Mouse (Mus musculus) liver, adult 2 months (tissue): Measurements from ENCODE around the gene Hils1. TPM values are rescaled to one million over a fixed set of nuclear protein-coding genes. Genes with fewer than 3 reads are reported as not detected.
A peak's percentile ranks its signal among the peaks of the same experiment; 100 is the strongest.
"Not testable (repeated sequence)": the region's sequence is repeated elsewhere in the genome, so short reads cannot be mapped to it uniquely, and the experiment has no call there.

ENCODE experiments used
- DNase-seq: peaks from one replicate; pipeline ENCODE4 v3.0.0-alpha.2; 2011; ENCODE audit warnings: low read depth, low spot score; ENCODE audit errors: extremely low read depth
- H3K27ac ChIP-seq: fragments of 200-500 bp; replicated peaks from 2 replicates; pipeline ENCODE4 v1.5.1; 2012; ENCODE audit warnings: low read depth, mild to moderate bottlenecking, control low read depth, inconsistent platforms, low read length; ENCODE audit not compliant: insufficient read depth
- H3K27me3 ChIP-seq: fragments of 200-500 bp; 2 replicates; pipeline ENCODE4 v1.6.1; 2012; ENCODE audit warnings: mild to moderate bottlenecking, moderate library complexity, low read length, inconsistent platforms; ENCODE audit not compliant: control insufficient read depth, insufficient read depth
- H3K36me3 ChIP-seq: fragments of 200-500 bp; 2 replicates; pipeline ENCODE4 v1.6.1; 2012; ENCODE audit warnings: low read length, inconsistent platforms; ENCODE audit not compliant: control insufficient read depth, insufficient read depth
- H3K4me1 ChIP-seq: fragments of 200-500 bp; 2 replicates; pipeline ENCODE4 v1.6.1; 2011; ENCODE audit warnings: low read length; ENCODE audit not compliant: control insufficient read depth, insufficient read depth
- H3K4me3 ChIP-seq: fragments of 200-500 bp; 2 replicates; pipeline ENCODE4 v1.5.1; 2011; ENCODE audit warnings: low read depth, mild to moderate bottlenecking, control low read depth, low read length, moderate library complexity; ENCODE audit not compliant: insufficient read depth
- H3K79me2 ChIP-seq: fragments of 200-500 bp; 2 replicates; pipeline ENCODE4 v1.6.1; 2012; ENCODE audit warnings: inconsistent platforms, mild to moderate bottlenecking, low read length, moderate library complexity; ENCODE audit not compliant: control insufficient read depth, insufficient read depth
- H3K9ac ChIP-seq: fragments of 200-500 bp; 2 replicates; pipeline ENCODE4 v1.6.1; 2012; ENCODE audit warnings: low read depth, mild to moderate bottlenecking, control low read depth, inconsistent platforms, low read length
- CTCF ChIP-seq: fragments of 200-500 bp; IDR thresholded peaks from 2 replicates; pipeline ENCODE4 v1.5.1; 2011; ENCODE audit warnings: low read depth, low read length, control low read depth
- POLR2A ChIP-seq: fragments of 200-500 bp; IDR thresholded peaks from 2 replicates; pipeline ENCODE4 v1.6.1; 2011; ENCODE audit warnings: low read length, control low read depth; ENCODE audit not compliant: insufficient read depth; ENCODE audit errors: extremely low read depth
- WGBS: fragments of 180-500 bp; shearing (Covaris S2); methylation state at CpG from one replicate; pipeline ENCODE4 v1.1.7; 2018; 5-methylcytosine and 5-hydroxymethylcytosine counted together
- polyA plus RNA-seq: library from polyadenylated mRNA; depleted of rRNA; stranded (reverse); fragments of >200 nt; gene quantifications from 2 replicates; pipeline ENCODE4 v1.2.3, GENCODE M21; 2012
- total RNA-seq: library from RNA; depleted of rRNA; stranded (reverse); fragments of >200 nt; gene quantifications from 2 replicates; pipeline ENCODE4 v1.2.3, GENCODE M21; 2014

Gene Hils1
- total and polyA plus RNA-seq, 2 experiments: not detected

DNA sequence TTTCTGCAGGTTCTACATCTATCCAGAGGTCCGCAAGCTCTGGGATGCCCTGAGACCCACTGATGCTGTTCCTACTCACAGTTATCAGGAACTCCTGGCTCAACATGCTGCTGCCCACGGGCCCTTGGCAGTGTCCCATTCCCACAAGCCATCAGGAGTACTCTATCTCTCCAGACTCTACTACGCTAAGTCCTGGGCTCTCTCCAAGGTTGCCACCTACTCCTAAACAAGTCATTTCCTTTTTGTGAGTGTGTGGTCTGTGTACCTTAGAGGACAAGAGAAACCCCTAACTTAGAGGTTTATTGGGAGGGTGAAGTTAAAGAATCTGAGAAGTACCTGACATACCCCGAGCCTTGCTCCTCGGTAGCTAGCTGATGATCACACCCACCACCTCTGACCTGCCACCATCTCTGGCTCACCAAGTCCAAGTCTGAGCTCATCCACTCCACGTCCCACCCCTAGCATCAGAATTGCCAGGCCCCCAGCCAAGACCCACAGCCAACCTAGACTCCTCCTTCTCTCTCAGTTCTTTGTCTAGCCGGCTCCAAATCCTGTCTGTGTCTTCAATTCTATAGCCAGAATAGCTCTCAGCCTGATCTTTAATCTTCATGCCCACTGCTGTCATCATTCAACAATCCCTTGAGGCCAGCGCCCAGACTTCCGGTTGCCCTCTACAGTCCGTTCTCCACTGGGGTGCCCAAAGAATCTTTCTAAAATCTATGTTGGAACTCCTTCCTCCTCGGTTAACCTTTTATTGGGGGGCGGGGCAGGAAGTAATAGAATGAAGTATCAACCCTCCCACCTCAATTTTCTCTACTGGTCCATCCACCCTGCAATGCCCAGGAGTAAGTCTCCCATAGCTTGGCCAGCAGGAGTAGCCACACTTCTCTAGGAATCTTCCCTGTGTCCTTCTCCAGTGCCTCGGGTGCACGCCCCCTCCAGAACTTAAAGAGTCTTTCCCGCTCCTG, 41.6 kb downstream of the Hils1 start:
- H3K4me3 ChIP-seq: peak overlapping the region; percentile 43
- no peak overlapping the region for H3K27ac ChIP-seq
- 0 out of 2 replicates have a peak, but pooled peaks cover 3% of the 10 kb centered on the region for H3K4me1 ChIP-seq
- WGBS: 49% methylated on average over 15 of the region's 15 CpGs
- no peaks in the 10 kb centered on the region for H3K79me2 ChIP-seq
- no peaks in the 10 kb centered on the region for H3K36me3 ChIP-seq
- no peak overlapping the region; the same call in 1 of the 2 replicates for H3K9ac ChIP-seq
- TF ChIP-seq POLR2A (no peak), CTCF (no peak)
- peaks cover 6% of the 10 kb centered on the region; the same call in 1 of the 2 replicates for H3K27me3 ChIP-seq
- DNase-seq: no peak

GRCm38 (mm10) chr11:95009629-95010014, 42.2 kb downstream of the Hils1 start, which contains the start of gene Samd14:
Gene Samd14, plus strand, starts transcription at chr11:95009879.
- no peak for DNase-seq
- no peaks in the 10 kb centered on the region for H3K36me3 ChIP-seq
- H3K27me3 ChIP-seq: peaks cover 6% of the 10 kb centered on the region; the same call in 1 of the 2 replicates
- H3K4me1 ChIP-seq: 0 out of 2 replicates have a peak, but pooled peaks cover 3% of the 10 kb centered on the region
- TF ChIP-seq POLR2A: no peak
- TF ChIP-seq CTCF: no peak
- H3K79me2 ChIP-seq: no peaks in the 10 kb centered on the region
- under 1% methylated on average over 27 of the region's 32 CpGs for WGBS
- peak within 1 kb of the TSS; percentile 43 for H3K4me3 ChIP-seq
- no peak within 1 kb of the TSS for H3K27ac ChIP-seq
- peak within 1 kb of the TSS; percentile 12; the same call in 1 of the 2 replicates for H3K9ac ChIP-seq

DNA sequence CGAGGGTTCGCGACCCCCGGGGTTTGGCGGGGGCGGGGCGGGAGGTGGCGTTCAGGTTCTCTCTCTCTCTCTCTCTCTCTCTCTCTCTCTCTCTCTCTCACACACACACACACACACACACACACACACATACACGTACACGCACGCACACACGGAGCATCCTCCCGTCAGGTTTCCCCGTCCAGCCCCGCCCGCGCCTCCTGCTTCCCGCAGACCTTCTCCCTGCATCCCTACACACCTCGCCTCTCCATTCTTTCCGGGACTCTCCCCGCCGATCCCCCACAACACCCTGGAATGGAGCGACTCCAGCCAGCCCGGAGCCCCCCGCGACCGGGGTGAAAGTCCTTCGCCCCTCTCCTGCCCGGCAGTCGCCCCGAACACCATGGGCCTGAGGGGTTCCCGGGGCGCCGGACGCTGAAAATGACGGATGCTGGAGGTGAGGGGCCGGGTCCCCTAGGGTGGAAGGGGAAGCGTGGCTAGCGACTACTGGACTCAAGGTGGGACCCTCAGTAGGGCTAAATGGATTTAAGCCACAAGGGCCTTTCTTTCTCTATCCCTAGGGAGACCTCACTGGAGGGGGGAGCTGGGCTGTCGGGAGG, 42.8 kb downstream of the Hils1 start:
- H3K36me3 ChIP-seq: no peaks in the 10 kb centered on the region
- peak overlapping the region; percentile 43; the same call in 1 of the 2 replicates for H3K4me3 ChIP-seq
- H3K9ac ChIP-seq: no peak overlapping the region
- no peak overlapping the region for H3K27ac ChIP-seq
- WGBS: 10% methylated on average over 27 of the region's 40 CpGs
- H3K79me2 ChIP-seq: no peaks in the 10 kb centered on the region
- H3K27me3 ChIP-seq: peaks cover 6% of the 10 kb centered on the region; the same call in 1 of the 2 replicates
- 0 out of 2 replicates have a peak, but pooled peaks cover 3% of the 10 kb centered on the region for H3K4me1 ChIP-seq
- no peak for TF ChIP-seq POLR2A
- TF ChIP-seq CTCF: no peak
- DNase-seq: no peak

- H3K27me3 ChIP-seq, H3K4me3 ChIP-seq, H3K9ac ChIP-seq, H3K4me1 ChIP-seq, H3K27ac ChIP-seq, H3K36me3 ChIP-seq, DNase-seq, H3K79me2 ChIP-seq: not testable (repeated sequence)
- 50% methylated on average over 4 of the region's 4 CpGs for WGBS
Measured at GRCm38 (mm10) chr11:95010841-95011403, 43.5 kb downstream of the Hils1 start.

DNA sequence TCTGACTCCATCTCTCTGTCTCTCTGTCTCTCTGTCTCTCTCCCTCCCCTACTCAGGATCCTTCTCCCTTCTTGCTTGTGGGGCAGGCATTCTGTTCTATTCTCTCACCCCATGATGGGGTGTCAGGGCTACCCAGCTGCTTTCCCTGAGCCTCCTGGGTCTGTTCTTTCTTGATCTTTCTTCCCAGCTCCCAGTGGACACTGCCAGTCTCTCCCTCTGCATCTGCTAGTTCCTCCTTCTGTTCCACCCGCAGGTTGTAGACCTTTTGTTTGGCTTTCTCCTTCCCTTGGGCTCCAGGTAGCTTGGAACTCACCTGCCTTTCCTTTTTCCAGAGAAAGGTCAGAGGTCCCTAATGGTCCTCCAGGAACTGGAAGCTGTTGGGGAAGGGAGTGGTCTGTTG, 44.0 kb downstream of the Hils1 start:
- H3K9ac ChIP-seq: no peak overlapping the region
- H3K27ac ChIP-seq: no peak overlapping the region
- WGBS: 39% methylated on average over 1 of the region's 1 CpGs
- DNase-seq: no peak
- H3K36me3 ChIP-seq: no peaks in the 10 kb centered on the region
- TF ChIP-seq POLR2A: no peak
- TF ChIP-seq CTCF: no peak
- 0 out of 2 replicates have a peak, but pooled peaks cover 3% of the 10 kb centered on the region for H3K4me1 ChIP-seq
- H3K4me3 ChIP-seq: no peak overlapping the region
- H3K79me2 ChIP-seq: no peaks in the 10 kb centered on the region
- peaks cover 6% of the 10 kb centered on the region; the same call in 1 of the 2 replicates for H3K27me3 ChIP-seq
